Mouse (Mus musculus) heart, embryonic 15.5 days (tissue): ENCODE results near the gene Eefsec. TPM values are rescaled to one million over a fixed set of nuclear protein-coding genes. Genes with fewer than 3 reads are reported as not detected.

Source experiments
- ATAC-seq: fragments of 200-750 bp; cut with Nextera tagmentation; replicated peaks from 2 replicates; pipeline ENCODE4 v1.8.0; 2017; ENCODE audit warnings: low read depth, moderate TSS enrichment; ENCODE audit not compliant: insufficient number of reproducible peaks, insufficient read depth, low FRiP score
- H3K27ac ChIP-seq: fragments of 300-500 bp; sonication (generic); 2 replicates; pipeline ENCODE4 v1.5.1; 2015; ENCODE audit warnings: mild to moderate bottlenecking, inconsistent platforms
- H3K27me3 ChIP-seq: fragments of 300-500 bp; sonication (generic); 2 replicates; pipeline ENCODE4 v1.6.1; 2015; ENCODE audit warnings: inconsistent platforms
- H3K36me3 ChIP-seq: fragments of 300-500 bp; sonication (generic); 2 replicates; pipeline ENCODE4 v1.6.1; 2015; ENCODE audit warnings: mild to moderate bottlenecking, inconsistent platforms
- H3K4me1 ChIP-seq: fragments of 300-500 bp; sonication (generic); replicated peaks from 2 replicates; pipeline ENCODE4 v1.6.1; 2015; ENCODE audit warnings: inconsistent platforms
- H3K4me2 ChIP-seq: fragments of 300-500 bp; sonication (generic); 2 replicates; pipeline ENCODE4 v1.6.1; 2015; ENCODE audit warnings: inconsistent platforms, mild to moderate bottlenecking, moderate library complexity
- H3K4me3 ChIP-seq: fragments of 300-500 bp; sonication (generic); 2 replicates; pipeline ENCODE4 v1.5.1; 2015; ENCODE audit warnings: mild to moderate bottlenecking, inconsistent platforms
- H3K9ac ChIP-seq: fragments of 300-500 bp; sonication (generic); 2 replicates; pipeline ENCODE4 v1.6.1; 2015; ENCODE audit warnings: mild to moderate bottlenecking, inconsistent platforms
- H3K9me3 ChIP-seq: fragments of 300-500 bp; sonication (generic); replicated peaks from 2 replicates; pipeline ENCODE4 v1.6.1; 2016; ENCODE audit warnings: inconsistent platforms
- WGBS: fragments of 180-500 bp; shearing (Covaris S2); methylation state at CpG from one replicate; pipeline ENCODE4 v1.1.7; 2015; ENCODE audit warnings: mixed read lengths; 5-methylcytosine and 5-hydroxymethylcytosine counted together
- polyA plus RNA-seq: library from polyadenylated mRNA; unstranded; fragments of >200 nt; fragmentation: Nextera tagmentation; extraction: Ambion mirVana; gene quantifications from 2 replicates; pipeline ENCODE4 v1.2.1, GENCODE M21; 2015

Eefsec gene
- polyA plus RNA-seq, 1 experiment from 2014 or later: 16.4 TPM

DNA sequence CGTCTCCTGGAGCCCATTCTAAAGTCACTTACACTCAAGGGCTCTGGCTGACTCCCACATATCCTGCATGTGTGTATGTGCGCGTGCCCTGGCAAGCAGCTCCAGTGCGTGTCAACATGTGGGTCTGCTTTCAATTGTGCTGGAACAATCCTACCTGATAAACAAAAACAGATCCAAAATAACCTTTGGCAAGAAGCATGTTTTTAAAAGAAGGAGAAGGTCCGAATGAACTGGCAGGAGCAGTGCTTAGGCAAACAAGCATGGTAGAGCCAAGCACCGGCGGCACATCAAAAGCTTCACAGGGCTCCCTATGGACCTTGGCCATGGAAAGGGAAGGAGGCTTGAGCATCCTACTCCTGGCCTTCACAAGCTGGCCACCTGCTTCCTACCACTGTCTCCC lies 105.6 kb downstream of the Eefsec start:
- ATAC-seq: no peak
- no peak overlapping the region for H3K4me3 ChIP-seq
- no peaks in the 10 kb centered on the region for H3K36me3 ChIP-seq
- H3K4me2 ChIP-seq: no peak overlapping the region
- 78% methylated on average over 7 of the region's 7 CpGs for WGBS
- H3K9me3 ChIP-seq: no peaks in the 10 kb centered on the region
- H3K4me1 ChIP-seq: peaks cover 37% of the 10 kb centered on the region
- no peak overlapping the region for H3K9ac ChIP-seq
- no peak overlapping the region for H3K27ac ChIP-seq
- no peaks in the 10 kb centered on the region for H3K27me3 ChIP-seq

DNA sequence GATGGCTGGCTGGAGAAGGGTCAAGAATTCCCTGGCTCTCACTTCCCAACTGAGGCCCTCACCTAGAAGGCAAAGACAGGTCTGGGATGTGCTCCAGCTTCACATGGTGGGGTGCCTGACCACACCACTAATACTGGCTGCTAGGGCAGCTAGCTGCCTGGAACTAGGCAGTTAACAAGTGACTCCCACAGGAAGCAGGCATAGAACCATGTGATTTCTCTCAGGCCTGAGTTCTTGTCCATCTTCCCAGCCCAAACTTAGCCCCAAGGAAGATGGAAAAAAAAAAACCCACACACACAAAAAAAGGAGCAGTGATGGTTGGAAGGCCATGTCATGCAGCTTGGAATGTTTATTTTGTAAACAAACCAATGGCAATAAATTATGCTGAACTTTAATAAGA lies 117.0 kb downstream of the Eefsec start:
- no peaks in the 10 kb centered on the region; the same call in 1 of the 2 replicates for H3K36me3 ChIP-seq
- H3K27ac ChIP-seq: no peak overlapping the region
- no peak overlapping the region for H3K4me2 ChIP-seq
- no peak overlapping the region for H3K4me3 ChIP-seq
- peaks cover 13% of the 10 kb centered on the region for H3K4me1 ChIP-seq
- no peak for ATAC-seq
- no peaks in the 10 kb centered on the region for H3K9me3 ChIP-seq
- no peaks in the 10 kb centered on the region for H3K27me3 ChIP-seq
- H3K9ac ChIP-seq: no peak overlapping the region

DNA sequence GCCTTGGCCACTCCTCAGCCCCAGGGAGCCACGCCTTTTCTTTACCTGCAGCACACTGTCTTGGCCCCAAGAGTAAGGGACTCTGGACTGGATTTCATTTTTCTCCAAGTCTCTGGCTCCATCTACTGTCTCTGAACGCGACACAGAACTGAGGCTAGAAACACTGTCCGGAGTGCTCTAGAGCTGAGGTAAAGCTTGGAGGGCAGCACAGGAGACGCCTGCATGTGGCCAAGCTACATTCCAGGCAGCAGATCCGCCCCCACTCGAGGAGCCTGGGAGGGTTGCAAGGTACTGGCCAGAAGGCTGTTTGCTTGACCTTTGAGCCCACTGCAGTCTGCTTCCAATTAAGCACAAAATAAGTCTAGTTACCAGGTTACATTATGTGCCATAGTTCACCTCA lies 124.5 kb downstream of the Eefsec start:
- Histone ChIP-seq H3K4me3 (no peak overlapping the region), H3K36me3 (no peaks in the 10 kb centered on the region), H3K27me3 (no peaks in the 10 kb centered on the region), H3K9ac (no peak overlapping the region), H3K4me2 (no peak overlapping the region), H3K4me1 (peaks cover 14% of the 10 kb centered on the region; the same call in 1 of the 2 replicates), H3K27ac (no peak overlapping the region), H3K9me3 (no peaks in the 10 kb centered on the region)
- ATAC-seq: no peak
- 39% methylated on average over 7 of the region's 7 CpGs for WGBS

- no peak overlapping the region for H3K9ac ChIP-seq
- H3K36me3 ChIP-seq: no peaks in the 10 kb centered on the region
- H3K4me3 ChIP-seq: no peak overlapping the region
- no peak for ATAC-seq
- H3K4me2 ChIP-seq: no peak overlapping the region
- no peaks in the 10 kb centered on the region for H3K9me3 ChIP-seq
- peaks cover 14% of the 10 kb centered on the region; the same call in 1 of the 2 replicates for H3K4me1 ChIP-seq
- 77% methylated on average over 5 of the region's 5 CpGs for WGBS
- no peak overlapping the region for H3K27ac ChIP-seq
- H3K27me3 ChIP-seq: no peaks in the 10 kb centered on the region
These were observed 125.1 kb downstream of the Eefsec start for GRCm38 (mm10) chr6:88321253-88321652.

GRCm38 (mm10) chr6:88319735-88320134 lies 126.6 kb downstream of the Eefsec start:
- no peak overlapping the region for H3K9ac ChIP-seq
- H3K4me3 ChIP-seq: no peak overlapping the region
- WGBS: 59% methylated on average over 1 of the region's 1 CpGs
- ATAC-seq: no peak
- no peaks in the 10 kb centered on the region for H3K9me3 ChIP-seq
- H3K27me3 ChIP-seq: no peaks in the 10 kb centered on the region
- no peaks in the 10 kb centered on the region for H3K36me3 ChIP-seq
- H3K27ac ChIP-seq: no peak overlapping the region
- peaks cover 14% of the 10 kb centered on the region; the same call in 1 of the 2 replicates for H3K4me1 ChIP-seq
- H3K4me2 ChIP-seq: no peak overlapping the region

GRCm38 (mm10) chr6:88315295-88315694 lies 131.0 kb downstream of the Eefsec start:
- H3K27ac ChIP-seq: no peak overlapping the region
- WGBS: 50% methylated on average over 2 of the region's 2 CpGs
- H3K4me1 ChIP-seq: peaks cover 13% of the 10 kb centered on the region; the same call in 1 of the 2 replicates
- H3K9me3 ChIP-seq: no peaks in the 10 kb centered on the region
- no peak for ATAC-seq
- no peaks in the 10 kb centered on the region for H3K27me3 ChIP-seq
- no peak overlapping the region for H3K9ac ChIP-seq
- no peak overlapping the region for H3K4me3 ChIP-seq
- H3K4me2 ChIP-seq: no peak overlapping the region
- no peaks in the 10 kb centered on the region for H3K36me3 ChIP-seq

DNA sequence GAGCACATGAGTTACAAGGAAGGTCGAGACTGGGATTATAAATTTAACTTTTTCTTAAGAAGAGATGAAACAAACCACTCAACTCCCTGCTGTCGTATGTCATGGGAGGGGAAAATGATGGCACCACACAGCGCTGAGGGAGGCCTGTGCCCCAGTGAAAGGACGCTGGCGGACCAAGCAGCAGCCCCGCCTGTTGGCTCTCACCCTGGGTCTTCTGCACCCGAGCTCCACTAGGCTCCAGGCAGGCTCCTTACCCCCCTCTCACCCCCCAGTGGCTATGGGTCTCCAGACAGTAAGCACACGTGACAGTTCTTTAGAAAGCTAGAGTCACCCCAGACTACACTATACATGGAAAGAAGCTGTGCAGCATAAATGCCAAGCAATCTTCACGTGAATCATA lies 132.4 kb downstream of the Eefsec start:
- no peak for ATAC-seq
- 74% methylated on average over 9 of the region's 9 CpGs for WGBS
- no peak overlapping the region for H3K4me2 ChIP-seq
- H3K27me3 ChIP-seq: no peaks in the 10 kb centered on the region
- no peak overlapping the region for H3K9ac ChIP-seq
- H3K27ac ChIP-seq: no peak overlapping the region
- H3K4me3 ChIP-seq: no peak overlapping the region
- H3K36me3 ChIP-seq: no peaks in the 10 kb centered on the region
- H3K4me1 ChIP-seq: 0 out of 2 replicates have a peak, but pooled peaks cover 4% of the 10 kb centered on the region
- H3K9me3 ChIP-seq: no peaks in the 10 kb centered on the region

GRCm38 (mm10) chr6:88311593-88311992 lies 134.7 kb downstream of the Eefsec start:
- Histone ChIP-seq H3K4me3 (no peak overlapping the region), H3K4me2 (no peak overlapping the region), H3K36me3 (no peaks in the 10 kb centered on the region), H3K4me1 (peaks cover under 1% of the 10 kb centered on the region; the same call in 1 of the 2 replicates), H3K9ac (no peak overlapping the region), H3K27ac (no peak overlapping the region), H3K9me3 (no peaks in the 10 kb centered on the region), H3K27me3 (no peaks in the 10 kb centered on the region)
- 85% methylated on average over 10 of the region's 10 CpGs for WGBS
- ATAC-seq: no peak

DNA sequence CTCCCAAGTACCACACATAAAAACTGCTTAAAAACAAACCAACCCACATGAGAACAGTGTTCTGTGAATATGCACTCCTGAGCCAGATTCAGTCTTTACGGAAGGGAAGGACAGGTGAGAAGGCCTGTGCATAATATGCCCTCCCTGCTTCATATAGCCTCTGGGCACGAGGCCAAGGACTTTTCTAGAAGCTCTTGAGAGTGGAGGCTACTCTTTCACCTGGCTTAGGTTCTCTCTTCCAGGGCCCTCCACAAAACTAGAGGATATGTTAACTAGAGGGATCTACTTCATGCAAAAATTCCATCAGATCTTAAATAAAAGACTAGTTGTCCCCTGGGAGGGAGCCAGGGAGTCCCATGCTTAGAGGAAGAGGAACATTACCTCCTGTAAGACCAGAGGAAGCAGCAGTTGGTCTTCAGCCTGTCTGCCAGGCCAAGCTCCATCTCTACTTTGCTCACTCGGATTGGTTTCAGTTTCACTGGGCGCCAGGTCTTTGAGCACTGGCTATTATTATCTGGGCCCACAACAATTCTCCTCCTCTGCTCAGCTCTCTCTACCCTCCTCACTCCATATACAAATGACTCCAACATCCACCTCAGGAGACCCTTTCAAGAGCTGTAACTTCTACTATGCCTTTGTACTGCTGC lies 140.1 kb downstream of the Eefsec start:
- no peak overlapping the region for H3K4me3 ChIP-seq
- H3K36me3 ChIP-seq: no peaks in the 10 kb centered on the region
- WGBS: 77% methylated on average over 4 of the region's 4 CpGs
- no peak overlapping the region for H3K4me2 ChIP-seq
- ATAC-seq: no peak
- no peaks in the 10 kb centered on the region for H3K27me3 ChIP-seq
- H3K9me3 ChIP-seq: no peaks in the 10 kb centered on the region
- H3K4me1 ChIP-seq: peaks cover 16% of the 10 kb centered on the region
- H3K9ac ChIP-seq: no peak overlapping the region
- no peak overlapping the region for H3K27ac ChIP-seq

- Histone ChIP-seq H3K36me3 (no peaks in the 10 kb centered on the region), H3K4me2 (no peak overlapping the region; the same call in 1 of the 2 replicates), H3K4me1 (peaks cover 17% of the 10 kb centered on the region), H3K9me3 (no peaks in the 10 kb centered on the region), H3K4me3 (no peak overlapping the region), H3K9ac (no peak overlapping the region), H3K27ac (no peak overlapping the region), H3K27me3 (no peaks in the 10 kb centered on the region)
- 24% methylated on average over 7 of the region's 7 CpGs for WGBS
- 0 out of 2 replicates have a peak, but pooled peaks have one; percentile 65 for ATAC-seq
These were observed 145.1 kb downstream of the Eefsec start for GRCm38 (mm10) chr6:88301234-88301633.

- H3K4me2 ChIP-seq: no peak overlapping the region
- no peak for ATAC-seq
- no peaks in the 10 kb centered on the region for H3K27me3 ChIP-seq
- H3K36me3 ChIP-seq: no peaks in the 10 kb centered on the region
- no peak overlapping the region for H3K9ac ChIP-seq
- H3K4me1 ChIP-seq: peaks cover 13% of the 10 kb centered on the region
- WGBS: 81% methylated on average over 2 of the region's 2 CpGs
- no peak overlapping the region for H3K27ac ChIP-seq
- H3K9me3 ChIP-seq: no peaks in the 10 kb centered on the region
- H3K4me3 ChIP-seq: no peak overlapping the region
These were observed 146.8 kb downstream of the Eefsec start for GRCm38 (mm10) chr6:88299491-88299890.

GRCm38 (mm10) chr6:88292274-88292909 lies 153.9 kb downstream of the Eefsec start:
- H3K36me3 ChIP-seq: no peaks in the 10 kb centered on the region
- H3K9me3 ChIP-seq: no peaks in the 10 kb centered on the region
- no peak overlapping the region for H3K4me3 ChIP-seq
- H3K4me1 ChIP-seq: no peaks in the 10 kb centered on the region
- no peaks in the 10 kb centered on the region for H3K27me3 ChIP-seq
- H3K9ac ChIP-seq: no peak overlapping the region
- ATAC-seq: no peak
- no peak overlapping the region for H3K27ac ChIP-seq
- H3K4me2 ChIP-seq: no peak overlapping the region
- 71% methylated on average over 4 of the region's 4 CpGs for WGBS
